Mouse (Mus musculus) T-helper 1 cell (primary cell): ENCODE data around the gene Neurl1a.

Source experiments
- in situ Hi-C: fragments of 300-600 bp; cut with MboI, MseI; formaldehyde crosslinking; loops from one replicate; pipeline ENCODE4 v1.15.1; 2025; ENCODE audit warnings: high pct_unique_total_duplicates

The Neurl1a gene

DNA sequence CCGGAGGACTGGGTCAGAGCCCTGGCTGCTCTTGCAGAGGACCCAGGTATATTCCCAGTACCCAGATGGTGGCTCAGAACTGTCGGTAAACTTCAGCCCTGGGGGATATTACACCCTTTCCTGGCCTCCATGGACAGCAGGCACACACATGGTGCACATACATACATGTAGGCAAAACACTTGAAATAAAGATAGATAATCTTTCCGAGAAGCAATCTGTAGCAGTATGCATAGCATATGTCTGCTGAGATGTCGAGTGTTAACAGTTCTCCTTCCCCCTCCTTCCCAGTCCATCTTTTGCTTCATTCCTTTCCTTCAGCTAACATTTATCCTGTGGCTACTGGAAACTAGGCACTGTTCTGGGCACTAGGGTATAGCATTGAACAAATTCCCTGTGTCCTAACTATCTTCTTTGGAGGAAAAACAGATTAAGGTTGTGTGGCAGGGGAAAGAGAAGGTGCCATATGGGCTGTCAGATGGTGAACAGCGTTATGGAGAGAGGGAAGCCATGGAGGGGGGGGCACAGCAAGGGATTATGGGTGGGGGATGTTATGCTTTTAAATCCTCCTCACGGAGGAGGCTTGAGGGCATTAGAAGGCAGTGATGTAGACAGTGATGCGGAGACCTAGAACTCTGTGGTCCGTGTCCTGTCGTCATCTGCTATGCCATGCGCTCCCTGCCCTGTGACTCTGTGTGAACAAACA lies 33.1 kb downstream of the Neurl1a start:
- in situ Hi-C loops: loop anchor here (10.0 kb wide), 2 partner anchors 57 to 397 kb away; partner anchors contain the start of gene Calhm3

DNA sequence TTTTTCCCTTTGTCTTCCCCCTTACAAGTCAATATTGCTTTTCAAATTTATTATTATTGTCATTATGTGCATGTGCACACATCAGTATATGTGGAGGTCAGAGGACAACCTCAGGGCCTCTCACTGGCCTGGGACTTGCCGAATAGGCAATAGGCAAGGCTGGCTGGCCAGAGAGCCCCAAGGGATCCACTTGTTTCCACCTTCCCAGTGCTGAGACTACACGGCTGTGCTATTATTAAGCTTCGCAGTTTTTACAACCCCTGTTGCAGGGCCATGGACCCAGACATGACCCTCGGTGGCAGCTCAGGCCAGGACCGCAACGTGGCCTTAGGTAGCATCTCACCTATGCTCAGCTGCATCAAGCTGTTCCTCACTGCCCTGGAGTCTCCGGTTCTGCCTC lies 33.8 kb downstream of the Neurl1a start:
- in situ Hi-C loops: loop anchor here (10.0 kb wide), 2 partner anchors 58 to 398 kb away; partner anchors contain the start of gene Calhm3

DNA sequence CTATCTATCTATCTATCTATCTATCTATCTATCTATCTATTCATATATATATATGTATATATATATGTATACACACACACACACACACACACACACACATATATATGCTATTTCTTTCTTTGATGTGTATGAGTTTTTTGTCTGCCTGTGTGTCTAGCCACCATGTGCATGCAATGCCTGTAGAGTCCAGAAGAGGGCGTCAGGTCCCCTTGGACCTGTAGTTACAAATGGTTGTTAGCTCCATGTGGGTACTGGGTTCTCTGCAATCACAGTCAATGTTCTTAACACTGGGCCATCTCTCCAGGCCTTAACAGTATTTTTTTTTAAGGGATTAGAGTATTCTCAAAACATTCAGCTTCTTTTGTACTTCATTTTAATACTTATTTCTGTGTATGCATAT lies 34.9 kb downstream of the Neurl1a start:
- in situ Hi-C loops: loop anchor here (10.0 kb wide), 2 partner anchors 59 to 399 kb away; partner anchors contain the start of gene Calhm3

GRCm38 (mm10) chr19:47216766-47217165 lies 38.1 kb downstream of the Neurl1a start:
- in situ Hi-C loops: loop anchor here (10.0 kb wide), 2 partner anchors 62 to 402 kb away; partner anchors contain the start of gene Calhm3

GRCm38 (mm10) chr19:47219622-47220021 lies 41.0 kb downstream of the Neurl1a start:
- in situ Hi-C loops: loop anchor here (10.0 kb wide), 2 partner anchors 65 to 405 kb away; partner anchors contain the start of gene Calhm3

DNA sequence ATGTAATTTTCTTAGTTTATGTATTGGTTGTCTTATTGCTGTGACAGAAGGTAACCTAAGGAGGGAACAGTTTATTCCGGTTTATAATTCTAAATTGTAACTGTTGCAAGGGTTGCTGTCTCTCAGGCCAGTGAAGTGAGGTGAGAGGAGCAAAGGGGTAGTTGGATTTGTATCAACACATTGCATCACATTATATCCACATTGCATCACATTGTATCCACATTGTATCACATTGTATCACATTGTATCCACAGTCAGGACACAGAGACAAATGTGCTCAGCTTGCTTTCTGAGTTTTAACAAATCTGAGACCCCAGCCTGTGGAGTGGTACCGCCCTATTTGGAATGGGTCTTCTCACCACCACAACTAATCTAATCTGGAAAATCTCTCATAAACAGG lies 41.6 kb downstream of the Neurl1a start:
- in situ Hi-C loops: no loop called here

DNA sequence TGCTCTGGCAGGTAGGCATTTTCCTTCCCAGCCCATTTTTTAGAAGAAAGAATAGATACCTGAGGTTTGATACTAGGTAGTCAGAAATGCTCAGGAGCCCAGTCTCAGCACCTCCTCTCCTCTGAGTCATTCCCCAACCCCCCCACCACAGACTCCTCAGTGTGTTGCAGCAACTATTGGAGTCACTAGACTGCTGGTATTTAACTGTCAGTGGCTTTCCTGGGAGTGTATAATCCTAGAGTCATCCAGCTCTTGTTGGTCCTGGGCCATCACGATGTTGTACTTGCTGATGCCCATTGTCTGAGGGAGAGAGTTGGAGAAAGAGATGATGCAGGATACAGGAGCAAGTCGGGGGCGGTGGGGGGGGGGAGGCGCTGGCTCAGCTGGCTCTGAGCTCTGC lies 42.4 kb downstream of the Neurl1a start:
- in situ Hi-C loops: no loop called here

DNA sequence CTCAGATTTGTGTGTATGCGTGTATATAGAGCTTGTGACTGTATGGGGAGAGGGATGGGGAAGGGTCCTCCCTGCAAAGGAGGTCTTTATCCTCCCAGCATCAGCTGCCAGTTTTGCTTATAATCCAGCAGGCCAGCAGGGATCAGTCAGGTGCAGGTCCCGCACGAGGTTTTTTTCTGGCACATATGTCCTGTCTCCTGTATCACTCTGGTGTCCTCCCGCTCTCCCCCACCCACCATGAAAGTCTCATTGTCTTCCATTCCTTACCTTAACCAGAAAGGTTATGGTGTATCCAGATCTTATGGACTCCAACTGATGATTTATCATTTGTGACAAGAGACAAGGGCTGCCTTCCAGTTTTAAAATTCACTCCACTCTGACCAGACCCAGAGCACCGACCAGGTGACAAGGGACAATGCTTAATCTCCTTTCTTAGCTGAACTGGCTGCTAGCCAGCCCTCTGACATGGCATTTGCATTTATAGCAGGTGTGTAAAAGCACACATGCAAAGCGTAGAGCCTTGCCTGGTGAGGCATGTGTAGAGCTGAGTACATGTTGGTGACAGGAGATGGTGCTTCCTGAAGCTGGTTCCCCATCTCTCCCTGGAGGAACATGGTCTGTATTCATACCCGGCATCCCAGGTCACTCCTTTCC lies 43.0 kb downstream of the Neurl1a start:
- in situ Hi-C loops: no loop called here

GRCm38 (mm10) chr19:47222154-47222840 lies 43.7 kb downstream of the Neurl1a start:
- in situ Hi-C loops: no loop called here

GRCm38 (mm10) chr19:47222841-47223557 lies 44.4 kb downstream of the Neurl1a start:
- in situ Hi-C loops: no loop called here

GRCm38 (mm10) chr19:47224743-47225142 lies 46.1 kb downstream of the Neurl1a start:
- in situ Hi-C loops: no loop called here

DNA sequence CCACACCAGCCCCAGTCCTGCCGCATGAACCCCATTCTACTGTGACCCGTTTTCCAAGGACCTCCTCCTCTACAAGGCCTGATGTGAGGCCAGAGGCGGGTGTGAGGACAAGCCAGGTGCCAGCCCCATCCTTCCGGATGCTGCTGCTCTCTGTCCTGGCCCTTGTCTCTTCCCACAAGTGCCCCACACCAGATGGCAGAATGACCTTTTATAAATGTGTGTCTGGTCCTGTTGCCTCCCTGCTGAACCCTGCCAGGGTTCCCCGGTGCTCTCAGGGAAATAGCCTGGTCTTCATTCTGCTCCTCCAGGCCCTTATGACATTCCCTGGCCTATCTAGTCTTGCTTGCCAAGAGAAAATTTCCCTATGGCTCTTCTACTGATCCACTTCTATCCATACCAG lies 47.2 kb downstream of the Neurl1a start:
- in situ Hi-C loops: no loop called here

GRCm38 (mm10) chr19:47228725-47229252 lies 50.2 kb downstream of the Neurl1a start:
- in situ Hi-C loops: no loop called here

GRCm38 (mm10) chr19:47229461-47229860 lies 50.8 kb downstream of the Neurl1a start:
- in situ Hi-C loops: no loop called here

DNA sequence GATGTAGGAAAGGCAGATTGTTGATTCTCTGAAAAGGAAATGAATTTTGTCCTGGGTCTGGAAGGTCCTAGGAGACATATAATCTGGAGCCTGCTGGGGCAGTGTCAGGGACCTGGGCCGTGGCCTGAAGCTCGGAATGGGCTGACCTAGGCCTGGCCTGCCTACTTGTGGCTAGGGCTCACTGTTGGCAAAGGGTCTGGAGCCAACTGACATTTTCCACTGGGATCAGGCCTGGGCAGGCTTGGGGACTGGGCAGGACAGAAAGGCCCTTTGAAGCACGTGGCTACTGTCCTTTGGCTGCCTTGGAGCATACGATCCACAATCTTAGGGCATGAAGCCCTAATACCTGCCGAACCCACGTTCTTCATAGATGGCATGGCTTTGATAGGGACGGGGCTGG lies 51.5 kb downstream of the Neurl1a start:
- in situ Hi-C loops: no loop called here

DNA sequence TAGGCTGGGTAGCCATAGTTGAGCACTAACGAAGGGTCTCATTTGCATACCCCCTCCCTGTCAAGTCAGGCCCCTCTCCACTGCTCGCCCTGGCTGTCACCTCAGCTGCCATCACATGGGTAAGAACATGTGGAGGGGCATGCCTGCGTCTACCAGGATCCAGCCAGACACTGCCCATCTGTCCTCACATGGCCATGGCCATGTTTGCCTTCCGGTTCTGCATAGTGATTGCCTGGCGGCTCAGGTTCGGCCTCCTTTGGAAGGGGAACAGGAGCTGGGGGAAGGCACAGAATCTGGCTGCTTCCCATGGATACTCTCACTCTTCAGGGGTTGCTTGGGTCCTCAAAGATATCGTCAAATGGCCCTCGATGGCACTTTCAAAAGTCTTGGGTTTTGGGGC lies 52.1 kb downstream of the Neurl1a start:
- in situ Hi-C loops: no loop called here

GRCm38 (mm10) chr19:47231389-47231788 lies 52.8 kb downstream of the Neurl1a start:
- in situ Hi-C loops: no loop called here

- in situ Hi-C loops: no loop called here
Observed at GRCm38 (mm10) chr19:47232077-47232865, 53.7 kb downstream of the Neurl1a start.

DNA sequence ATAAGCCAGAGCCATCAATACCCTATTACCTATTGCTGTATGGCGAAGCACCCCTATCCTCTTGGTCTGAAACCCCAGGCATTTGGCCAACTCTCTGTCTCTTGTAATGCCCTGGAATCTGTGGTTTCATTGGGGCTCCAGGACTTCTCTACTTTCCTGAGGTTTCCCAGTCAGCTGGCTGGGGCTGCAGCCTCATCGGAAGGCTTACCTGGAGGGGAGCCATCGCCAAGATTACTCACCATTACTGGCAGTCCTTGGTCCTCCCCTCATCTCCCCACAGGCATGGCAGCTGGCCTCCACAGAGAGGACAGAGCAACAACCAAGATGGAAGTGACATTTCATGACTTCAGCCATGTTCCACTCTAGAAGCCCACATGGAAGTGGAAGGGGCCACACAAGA lies 54.5 kb downstream of the Neurl1a start:
- in situ Hi-C loops: no loop called here

DNA sequence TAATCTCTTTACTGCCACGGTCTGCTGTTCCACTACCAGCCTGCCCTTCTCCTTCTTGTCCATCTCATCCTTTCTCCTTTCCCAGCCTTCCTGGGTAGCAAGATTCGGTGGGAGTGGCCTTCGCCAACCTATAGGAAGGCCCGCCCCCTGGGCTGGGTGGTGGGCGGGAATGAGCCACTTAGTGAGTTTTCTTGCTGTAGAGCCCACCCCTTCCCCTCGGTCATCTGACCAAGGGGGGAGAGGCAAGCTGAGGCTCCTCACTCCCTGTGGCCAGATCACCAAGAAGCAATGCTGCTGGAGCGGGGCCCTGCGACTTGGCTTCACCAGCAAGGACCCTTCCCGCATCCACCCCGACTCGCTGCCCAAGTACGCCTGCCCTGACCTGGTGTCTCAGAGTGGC lies 61.5 kb downstream of the Neurl1a start:
- in situ Hi-C loops: no loop called here

GRCm38 (mm10) chr19:47240957-47241356 lies 62.3 kb downstream of the Neurl1a start:
- in situ Hi-C loops: no loop called here
